Mouse (Mus musculus) left cerebral cortex, adult 9 months (tissue): ENCODE measurements at regions not wholly inside any gene's neighbourhood (a gene's known extent, or its start where the extent isn't known, plus 50 kb on each side); places are given as distances from the start of the nearest gene placed in this dataset.
A peak's percentile ranks its signal among the peaks of the same experiment; 100 is the strongest.

Experiments used
- DNase-seq, 2 experiments: peaks; one replicate each; pipeline ENCODE4 v3.0.0; 2022; ENCODE audit warnings: low spot score in 2 of 2

DNA sequence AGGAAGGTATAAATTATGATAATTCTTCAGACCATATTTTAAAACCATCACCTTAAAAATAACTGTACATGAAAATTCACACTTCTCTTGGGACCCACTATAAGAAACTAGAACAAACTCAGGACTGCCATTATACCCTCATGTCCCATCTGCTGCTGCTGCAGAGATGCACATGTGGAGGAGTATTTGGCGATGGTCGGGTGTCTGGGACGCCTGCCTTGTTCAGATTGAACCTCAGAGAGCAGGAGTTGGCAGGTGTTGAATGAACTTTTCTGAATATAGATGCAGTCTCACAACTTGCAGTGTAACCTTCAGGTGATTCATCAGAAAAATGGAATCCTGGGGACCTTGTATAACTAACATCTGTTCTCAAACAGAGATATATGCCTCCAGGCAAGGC lies 1338.0 kb downstream of the Slc22a22 start:
- DNase-seq: peak; percentile 11 to 15

DNA sequence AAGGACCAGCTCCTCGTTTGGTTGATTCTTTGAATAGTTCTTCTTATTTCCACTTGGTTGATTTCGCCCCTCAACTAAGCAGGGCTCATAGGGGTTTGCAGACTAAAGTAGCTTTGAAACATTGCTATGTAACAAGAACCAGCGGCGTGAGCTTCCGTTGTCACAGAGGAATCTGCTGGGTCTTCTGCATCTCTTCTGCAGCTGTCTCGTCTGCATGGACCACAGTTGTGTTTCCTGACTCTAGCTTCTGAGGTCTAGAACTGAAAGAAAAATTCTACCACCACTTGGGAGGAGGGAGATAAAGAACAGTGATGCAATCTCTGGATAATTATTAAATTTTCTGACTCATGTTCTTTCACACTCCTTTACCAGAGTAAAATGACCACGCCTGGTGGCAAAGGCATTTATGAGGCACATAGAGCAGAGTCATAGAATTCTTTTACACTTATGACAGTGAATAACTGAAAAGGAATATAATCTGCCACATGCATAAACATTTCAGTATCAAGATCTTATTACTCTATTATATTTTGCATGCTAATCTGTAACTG lies 1340.9 kb downstream of the Slc22a22 start:
- DNase-seq: no peak

DNA sequence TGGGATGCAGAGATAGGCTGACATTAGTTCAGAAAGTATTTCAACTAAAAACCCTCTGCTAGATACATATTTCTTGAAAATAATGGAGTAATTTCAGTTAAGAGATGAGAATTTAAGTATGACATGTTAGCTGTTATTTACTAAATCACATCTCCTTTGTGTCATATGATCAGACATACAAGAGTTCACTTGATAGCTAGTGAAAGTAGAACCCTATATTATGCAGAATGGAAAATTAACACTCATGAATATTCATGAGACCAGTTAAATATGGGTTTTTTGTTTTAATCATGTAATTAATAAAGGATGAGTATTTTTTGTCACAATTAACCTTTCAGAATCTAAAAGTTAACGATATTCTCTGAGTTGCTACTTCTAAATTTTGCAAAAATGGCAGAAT lies 1349.4 kb downstream of the Slc22a22 start:
- no peak for DNase-seq

DNA sequence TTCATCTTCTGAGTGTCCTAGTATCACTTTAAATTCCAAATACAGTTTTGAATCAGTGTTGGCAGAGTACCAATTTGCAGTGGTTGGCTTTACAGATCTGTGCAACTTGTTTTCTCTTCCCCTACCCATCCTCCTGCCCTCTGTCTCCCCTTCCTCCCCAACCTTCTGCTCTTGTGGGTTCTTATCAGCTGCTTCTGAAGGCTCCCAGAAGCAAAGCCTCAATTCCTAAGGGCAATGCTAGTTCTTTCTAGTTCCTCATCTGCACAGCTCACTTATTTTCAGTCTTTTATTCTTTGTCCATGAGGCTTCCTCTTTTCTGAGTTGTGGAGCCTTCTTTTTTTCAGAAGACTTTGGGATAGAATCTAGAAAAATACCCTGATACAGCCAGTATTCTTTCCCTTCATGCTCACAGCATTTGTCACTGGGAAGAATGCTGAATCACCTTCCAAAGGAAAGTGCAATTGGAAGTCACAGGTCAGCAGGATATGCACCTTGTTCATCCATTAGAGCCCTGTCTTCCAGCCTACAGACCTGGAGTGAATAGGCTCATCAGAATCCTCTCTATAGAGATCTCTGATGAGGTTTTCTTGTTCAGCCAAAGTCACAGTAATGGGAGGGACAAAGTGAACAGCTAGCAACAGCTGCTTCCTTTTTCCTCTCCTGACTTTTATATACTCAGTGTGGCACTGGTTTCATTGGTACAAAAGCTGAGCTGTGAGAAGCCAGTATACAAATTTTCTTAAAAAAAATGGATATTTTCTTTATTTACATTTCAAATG lies 1357.9 kb downstream of the Slc22a22 start:
- DNase-seq: no peak

DNA sequence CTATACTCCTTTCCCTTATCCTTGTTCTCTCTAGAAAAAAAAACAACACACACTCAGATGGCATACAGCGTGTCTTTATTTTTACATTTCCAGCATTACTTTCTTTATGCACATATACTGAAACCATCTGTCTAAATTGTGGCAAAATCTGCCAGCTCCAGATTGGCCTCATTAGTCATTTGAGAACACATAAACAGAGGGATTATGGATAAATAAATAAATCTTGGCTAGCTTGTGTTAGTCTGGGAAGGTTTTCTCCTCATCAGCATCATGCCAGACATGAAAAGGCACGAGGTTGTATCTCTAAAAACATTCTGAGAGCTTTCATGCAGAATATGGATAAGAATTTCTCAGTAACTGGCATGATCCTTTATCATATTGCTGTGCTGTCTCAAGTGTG lies 1369.1 kb downstream of the Slc22a22 start:
- peak in 1 of 2 experiments; percentile 23 for DNase-seq

DNA sequence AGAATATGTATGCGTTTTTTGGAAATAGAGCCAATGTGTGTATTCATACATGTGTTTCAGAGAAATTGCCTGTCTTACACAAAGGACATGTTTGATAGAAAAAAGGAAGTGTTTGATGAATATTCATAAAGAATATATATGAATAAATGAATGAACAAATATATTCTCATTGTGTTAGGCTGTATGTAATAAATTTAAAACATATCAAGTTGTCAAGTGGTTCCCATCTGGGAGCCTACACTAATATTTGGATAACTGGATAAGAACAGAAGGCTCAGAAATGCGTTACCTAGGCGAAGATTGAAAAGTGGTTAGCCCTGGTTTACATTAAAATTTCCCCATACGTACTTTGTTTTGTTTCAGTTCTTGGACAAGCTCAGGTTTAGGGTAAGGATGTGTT lies 1369.7 kb downstream of the Slc22a22 start:
- no peak for DNase-seq

DNA sequence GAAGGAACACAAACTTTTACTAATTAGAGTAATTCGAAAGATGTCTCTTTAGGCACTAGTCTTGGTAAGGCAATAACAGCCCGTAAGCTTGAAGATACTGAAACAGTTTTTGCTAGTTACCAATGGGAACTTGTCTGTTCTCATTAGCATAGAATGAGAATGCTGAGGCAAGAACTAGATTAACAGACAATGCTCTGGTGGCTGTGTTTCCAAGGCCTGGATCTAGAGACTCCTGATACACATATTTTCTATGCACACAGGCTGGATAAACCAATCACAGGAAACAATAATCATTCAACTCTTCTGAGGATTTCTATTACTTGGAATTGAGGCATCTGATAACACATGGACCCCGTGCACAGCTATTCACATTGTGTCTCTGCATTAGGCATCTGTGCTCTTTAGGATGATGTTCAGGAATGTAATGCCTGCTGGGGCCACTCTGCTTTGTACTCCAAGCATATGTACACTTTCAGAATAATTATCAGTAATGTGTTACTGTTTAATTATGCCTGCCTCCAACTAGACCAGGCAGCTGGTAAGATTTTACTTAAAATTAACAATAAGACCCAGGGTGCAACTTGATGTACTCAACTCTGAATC lies 1377.2 kb downstream of the Slc22a22 start:
- DNase-seq: no peak

DNA sequence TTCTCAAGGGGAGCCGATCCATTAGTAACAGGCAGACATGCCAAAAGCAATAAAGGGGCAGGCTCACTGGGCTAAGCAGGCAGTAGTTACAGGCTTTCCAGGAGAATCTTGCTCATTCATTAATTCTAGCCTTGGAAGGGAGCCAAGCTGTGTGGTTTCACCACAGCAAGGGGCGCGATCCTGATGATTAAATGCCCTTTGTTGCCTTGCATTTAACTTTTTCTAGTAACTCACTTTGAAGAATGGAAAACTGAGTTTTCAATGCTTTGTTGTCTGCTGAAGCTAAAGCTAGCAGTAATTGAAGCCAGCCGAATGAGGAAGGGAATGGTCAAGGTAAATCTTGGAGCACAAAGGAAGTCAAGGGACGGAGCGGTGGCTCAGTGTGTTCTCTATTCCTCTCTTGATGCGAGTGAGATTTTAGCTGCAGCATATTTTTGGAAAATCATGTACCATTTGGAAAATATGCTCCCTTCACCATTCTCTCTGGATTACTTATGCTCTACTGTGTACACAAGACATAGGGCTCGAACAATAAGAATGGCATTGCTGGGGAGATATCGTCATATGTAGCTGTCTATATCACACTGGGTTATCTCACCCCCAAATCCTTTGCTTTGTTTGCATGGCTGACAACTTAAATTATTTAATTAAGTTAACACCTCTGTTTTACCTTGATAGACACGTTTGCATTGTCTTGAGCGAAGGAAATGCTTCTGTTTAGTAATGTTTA lies 1399.4 kb downstream of the Slc22a22 start:
- DNase-seq: no peak

DNA sequence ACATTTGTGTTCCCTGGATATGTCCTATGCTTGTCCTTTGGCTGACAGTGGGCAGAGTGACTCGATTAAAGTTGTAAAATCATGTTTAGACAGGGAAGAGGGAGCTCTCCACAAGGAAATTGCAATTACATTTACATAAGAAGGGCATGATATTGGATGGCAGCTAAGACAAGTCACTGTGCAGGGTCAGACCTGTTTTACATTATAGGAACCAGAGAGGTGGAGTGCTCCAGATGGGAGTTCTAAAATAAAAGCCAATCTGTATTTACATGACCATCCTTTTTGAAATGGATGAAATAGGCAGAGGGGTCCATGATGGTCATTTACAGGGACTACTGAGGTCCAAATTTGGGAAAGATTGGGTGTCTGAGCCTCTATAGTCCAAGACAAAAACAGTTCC lies 1400.3 kb downstream of the Slc22a22 start:
- no peak for DNase-seq

DNA sequence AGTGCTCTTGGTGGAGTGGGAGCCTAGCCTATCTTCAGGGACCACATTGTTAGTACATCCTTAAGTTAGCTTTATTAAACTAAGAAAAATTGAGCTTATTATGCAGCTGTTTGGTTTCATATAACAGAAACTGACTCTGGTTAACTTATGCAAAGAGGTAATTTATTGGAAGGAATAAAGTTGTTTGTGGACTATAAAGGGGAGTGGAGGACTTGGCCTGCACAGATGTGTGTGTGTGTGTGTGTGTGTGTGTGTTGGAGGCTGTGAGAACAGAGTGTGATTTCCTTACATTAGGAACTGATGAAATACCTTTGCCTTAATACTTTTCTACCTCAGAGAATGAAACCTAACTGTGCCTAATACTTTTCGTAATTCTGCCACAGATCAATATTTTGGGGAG lies 1400.7 kb downstream of the Slc22a22 start:
- DNase-seq: no peak

DNA sequence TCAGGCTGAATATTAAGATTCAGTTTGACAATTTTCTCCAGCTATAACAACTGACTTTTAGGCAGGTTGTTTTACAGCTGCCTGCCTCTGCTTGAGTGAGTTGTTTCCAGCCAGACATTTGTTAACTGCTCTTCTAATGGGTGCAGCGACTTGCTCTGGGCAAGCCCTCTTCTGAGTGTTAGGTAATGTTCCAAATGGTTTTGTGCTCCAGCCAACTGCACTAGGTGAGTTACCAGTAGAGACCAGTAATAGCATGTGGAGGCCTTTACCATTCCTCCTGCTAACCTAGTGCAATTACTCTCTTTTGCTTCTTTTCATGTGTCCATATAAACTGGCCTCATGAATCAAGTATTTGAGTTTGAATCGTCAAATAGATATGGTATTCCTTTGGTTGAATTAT lies 1407.9 kb downstream of the Slc22a22 start:
- DNase-seq: no peak

DNA sequence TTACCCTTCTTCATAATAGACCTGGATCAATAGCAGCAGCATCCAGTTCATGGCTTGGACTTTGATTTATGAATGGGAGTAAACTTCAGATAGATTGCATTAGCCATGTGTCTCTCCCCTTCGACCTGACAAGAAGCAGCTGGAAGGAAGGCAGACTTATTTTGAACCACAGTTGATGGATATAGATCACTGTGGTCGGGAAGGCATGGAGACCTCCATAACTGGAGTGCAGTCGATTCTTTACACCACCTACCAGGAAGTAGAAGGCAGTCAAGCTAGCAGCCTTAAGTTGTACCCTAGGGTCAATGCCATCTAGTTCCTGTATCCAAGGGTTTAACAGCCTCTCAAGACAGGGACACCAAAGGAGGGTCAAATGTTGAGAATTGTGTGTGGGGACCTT lies 1410.2 kb downstream of the Slc22a22 start:
- DNase-seq: no peak

DNA sequence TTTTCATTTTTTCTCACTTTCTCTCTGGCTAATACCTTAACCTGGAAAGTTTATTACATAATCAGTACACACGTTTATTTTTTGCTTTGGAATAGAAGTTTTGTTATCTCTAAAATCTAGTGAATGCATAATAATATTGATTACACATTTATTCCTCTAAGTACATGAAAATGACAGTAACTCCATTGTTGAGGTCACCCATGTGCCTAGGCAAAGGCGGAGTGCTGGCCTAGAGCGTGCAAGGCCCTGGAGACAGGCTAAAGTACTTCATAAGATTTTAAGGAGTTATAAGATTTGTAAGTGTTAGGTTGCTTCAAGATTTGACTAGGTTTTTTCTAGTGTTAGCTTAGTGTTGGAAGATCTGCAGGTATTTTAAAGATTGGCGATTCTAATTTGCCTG lies 1410.9 kb downstream of the Slc22a22 start:
- DNase-seq: no peak

DNA sequence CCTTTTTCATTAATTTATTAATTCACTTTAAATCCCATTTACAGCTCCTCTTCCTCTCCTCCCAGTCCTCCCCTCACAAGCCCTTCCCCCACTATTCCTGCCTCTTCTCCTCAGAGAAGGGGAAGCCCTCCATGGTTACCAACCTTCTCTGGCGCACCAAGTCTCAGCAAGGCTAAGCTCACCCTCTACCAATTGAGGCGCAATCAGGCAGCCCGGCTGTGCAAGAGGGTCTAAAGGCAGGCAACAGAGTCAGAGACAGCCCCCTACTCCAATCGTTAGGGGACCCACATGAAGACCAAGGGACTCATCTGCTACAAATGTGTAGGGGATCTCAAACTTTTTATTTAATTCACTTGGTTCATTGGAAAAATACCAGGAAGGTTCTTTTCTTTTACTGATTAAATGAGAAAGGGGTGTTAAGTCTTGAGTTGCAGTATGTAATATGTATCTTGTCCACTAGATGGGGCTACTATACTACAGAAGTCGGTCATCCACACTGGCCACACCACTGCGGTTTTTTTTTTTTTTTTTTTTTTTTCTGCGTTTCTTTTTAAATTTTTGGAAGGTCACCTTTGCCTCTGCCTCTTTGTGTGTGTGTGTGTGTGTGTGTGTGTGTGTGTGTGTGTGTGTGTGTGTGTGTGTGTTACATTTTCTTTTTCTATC lies 1411.4 kb downstream of the Slc22a22 start:
- DNase-seq: no peak

DNA sequence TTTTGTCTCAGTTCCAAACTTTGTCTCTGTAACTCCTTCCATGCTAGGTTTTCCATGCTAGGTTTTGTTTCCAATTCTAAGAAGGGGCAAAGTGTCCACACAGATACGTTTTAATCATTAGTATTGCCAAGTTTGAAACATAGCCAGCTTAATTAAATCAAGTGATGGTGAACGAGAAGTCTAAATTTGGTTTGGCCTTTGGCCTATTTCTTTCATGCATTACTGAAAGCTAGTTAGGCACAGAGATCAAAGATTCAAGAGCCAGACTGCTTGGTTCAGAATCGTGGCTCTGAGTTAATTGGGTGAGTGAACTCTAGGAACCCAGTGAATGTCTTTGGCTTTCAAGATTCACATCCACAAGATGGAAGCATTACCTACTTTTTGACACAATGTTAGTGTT lies 1414.8 kb downstream of the Slc22a22 start:
- no peak for DNase-seq

DNA sequence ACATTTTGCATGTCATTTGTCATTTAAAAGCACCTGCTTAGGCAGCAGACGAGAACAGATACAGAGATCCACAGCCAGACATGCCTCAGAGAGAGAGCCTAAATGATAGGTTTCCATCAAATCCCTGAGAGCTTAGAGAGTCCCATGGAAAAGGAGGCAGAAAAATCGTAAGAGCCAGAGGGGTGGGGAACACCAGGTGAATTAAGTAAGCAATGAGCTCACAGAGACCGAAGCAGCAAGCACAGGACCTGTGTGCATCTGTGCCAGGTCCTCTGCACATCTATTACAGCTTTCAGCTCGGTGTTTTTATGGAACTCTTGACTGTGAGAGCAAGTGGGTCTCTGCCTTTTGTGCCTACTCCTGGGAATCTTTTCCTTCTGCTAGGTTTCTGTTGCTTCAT lies 1416.1 kb downstream of the Slc22a22 start:
- no peak for DNase-seq

DNA sequence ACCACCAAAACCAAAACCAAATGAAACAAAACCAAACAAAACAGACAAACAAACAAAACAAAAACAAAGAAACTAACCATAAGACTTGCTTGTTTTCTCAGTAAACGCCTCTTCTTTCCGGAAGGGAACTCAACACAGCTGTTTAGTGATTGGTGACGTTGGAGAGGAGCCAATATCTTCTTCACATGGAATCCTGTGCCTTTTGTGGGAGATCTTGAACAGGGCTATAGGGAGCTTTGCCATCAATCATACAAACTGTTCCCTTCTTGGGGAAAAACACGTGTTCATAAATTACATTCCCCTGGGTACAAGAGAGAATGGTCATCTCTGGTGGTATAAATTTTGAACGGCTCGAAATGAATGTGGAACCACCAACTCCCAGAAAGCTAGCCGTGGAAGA lies 1426.7 kb downstream of the Slc22a22 start:
- no peak for DNase-seq

DNA sequence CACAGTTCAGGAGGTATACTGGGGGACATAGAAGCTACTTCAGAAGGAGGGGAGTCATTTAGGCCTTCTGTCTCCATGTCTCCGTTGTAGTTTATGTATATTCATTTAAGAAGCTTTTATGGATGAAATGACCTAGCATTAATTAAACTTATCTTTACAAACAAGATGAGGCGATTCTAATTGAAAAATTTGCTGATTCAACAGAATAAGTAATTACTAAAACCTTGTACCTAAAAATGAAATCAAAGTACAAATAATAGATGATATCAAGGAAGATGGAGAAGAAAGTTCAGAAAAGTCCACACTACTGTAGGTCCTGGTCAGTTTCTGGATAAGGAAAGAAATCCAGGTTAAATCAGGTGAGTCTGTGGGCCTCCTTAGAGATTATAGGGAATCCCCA lies 1429.6 kb downstream of the Slc22a22 start:
- no peak for DNase-seq

DNA sequence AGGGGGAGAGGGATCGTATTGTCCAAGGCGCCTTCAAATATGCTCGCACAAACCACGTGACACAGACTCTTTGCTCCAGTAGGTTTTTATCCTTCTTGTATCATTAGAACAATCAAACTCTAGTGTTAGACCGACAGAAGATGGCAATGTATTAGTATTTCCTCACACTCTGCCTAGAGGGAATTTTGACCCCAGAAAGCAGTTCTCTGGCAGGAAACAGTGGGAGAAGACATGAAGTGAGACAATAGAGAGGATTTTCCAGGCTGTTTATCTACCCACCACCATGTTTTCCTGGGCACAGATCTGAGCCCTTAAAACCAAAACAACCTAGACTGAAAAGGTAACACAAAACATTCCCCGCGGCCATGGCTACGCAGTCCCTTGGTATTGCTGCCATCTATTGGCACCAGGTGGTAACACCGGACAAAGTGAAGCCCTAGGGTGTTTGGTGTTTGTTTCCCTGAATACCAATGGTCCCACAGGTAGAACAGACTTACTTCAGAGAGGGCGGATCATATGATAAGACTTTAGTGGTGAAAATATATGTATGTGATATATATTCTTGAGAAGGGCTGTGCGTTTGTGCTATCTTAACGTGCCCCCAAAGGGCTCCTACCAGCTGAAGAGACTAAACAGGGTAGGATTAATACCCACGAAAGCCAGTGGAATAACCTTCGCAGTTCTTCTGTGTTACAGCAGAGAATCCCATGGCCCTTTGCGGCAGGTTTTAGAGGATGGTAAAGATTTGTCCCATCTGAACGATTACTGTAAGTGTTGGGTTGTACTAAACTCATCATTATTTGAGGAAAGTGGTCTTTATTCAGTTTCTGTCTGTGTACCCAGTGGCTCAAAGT lies 1430.5 kb downstream of the Slc22a22 start:
- peak in 1 of 2 experiments; percentile 72 for DNase-seq

DNA sequence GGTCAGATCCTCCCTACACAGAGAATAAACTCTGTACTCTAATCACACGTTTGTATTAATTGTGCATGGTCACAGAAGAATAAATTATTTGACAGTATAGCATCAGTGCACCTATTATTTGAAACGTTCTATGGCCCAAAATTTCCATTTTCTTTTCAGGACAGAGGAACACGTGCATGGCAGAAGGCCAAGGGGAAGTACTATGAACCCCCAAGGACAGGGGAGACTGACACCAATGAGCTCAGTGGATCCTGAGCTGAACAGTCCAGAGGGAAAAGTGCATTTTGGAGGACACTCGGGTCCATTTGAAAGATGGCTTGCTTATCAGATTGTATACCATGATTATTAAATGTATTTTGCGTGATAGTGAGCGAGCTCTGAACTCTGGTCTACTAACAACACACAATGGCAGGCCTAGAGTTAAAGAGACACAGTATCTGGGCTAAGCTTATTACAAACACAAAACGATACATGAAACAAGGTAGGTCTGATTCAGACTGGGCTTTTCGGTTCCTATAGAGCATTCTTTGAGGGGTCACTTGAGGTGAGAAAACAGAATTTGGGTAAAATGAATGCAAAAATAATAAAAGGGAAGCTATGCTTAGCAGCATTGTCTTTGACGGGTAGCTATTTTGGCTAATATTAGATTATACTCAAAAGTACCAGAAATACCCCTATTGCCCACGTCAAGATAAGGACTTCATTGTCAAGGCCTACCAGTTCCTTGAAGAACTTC lies 1431.7 kb downstream of the Slc22a22 start:
- no peak for DNase-seq

DNA sequence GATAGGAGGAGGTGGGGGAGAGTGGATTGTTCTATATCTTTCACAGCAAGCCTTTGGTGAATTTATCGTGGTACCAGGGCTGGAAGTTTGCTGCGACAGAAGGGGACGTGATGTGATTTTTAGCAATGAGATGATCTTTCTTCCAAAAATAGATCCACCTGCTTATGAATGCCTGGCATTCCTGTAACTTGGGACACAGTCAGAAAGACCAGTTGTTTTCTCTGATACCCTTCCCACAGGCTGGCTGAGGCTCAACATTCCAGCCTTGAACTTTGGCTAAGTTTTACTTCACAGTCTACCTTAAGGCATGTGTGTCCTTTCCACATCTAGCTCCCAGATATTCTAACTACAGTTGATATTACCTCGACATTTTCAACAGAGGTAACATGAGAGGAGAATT lies 1434.1 kb downstream of the Slc22a22 start:
- DNase-seq: no peak
